Mouse (Mus musculus): ENCODE data around the gene Ets2.

GRCm38 (mm10) chr16:95712121-95712520 lies 10.2 kb downstream of the Ets2 start:
- TF ChIP-seq CTCF (IDR thresholded peaks at IDR 0.05; ENCODE audit: extremely low read depth, insufficient read depth, low read length): no peak
- no peak for TF ChIP-seq POLR2A (IDR thresholded peaks at IDR 0.05; ENCODE audit: extremely low read depth, insufficient read depth, low read length)
